ENCODE assay signal across 8 mouse cellular contexts in genomic region chr2:148731614-148732326, GRCm38 (mm10). TPM values are rescaled to one million over a fixed set of nuclear protein-coding genes. Genes with fewer than 3 reads are reported as not detected.
DNase-seq lines count a peak whose midpoint lies in the region; ATAC-seq lines count a peak whose summit lies in the region.

No protein-coding gene starts in this region.

- WGBS in intestine, embryonic 14.5 days = under 1% methylated on average over 35 of the region's 35 CpGs
- 3% methylated on average over 35 of the region's 35 CpGs for WGBS in liver, embryonic 12.5 days (ENCODE audit: insufficient replicate concordance)

- H3K36me3 ChIP-seq in intestine, embryonic 14.5 days (ENCODE audit: control insufficient read depth, insufficient read depth, low read length) = no peaks in the 10 kb centered on the region
- no peaks in the 10 kb centered on the region for H3K36me3 ChIP-seq in liver, embryonic 12.5 days

- peak; percentile 10 for DNase-seq in urinary bladder, postnatal 14 days (ENCODE audit: low spot score)
- no peak for DNase-seq in urinary bladder, postnatal 10 days (ENCODE audit: low spot score)
- peak; percentile 79 for DNase-seq in cerebellum, adult 9-11 months
- DNase-seq in gastrocnemius, postnatal 10 days = peak; percentile 42
- peak; percentile 74 for DNase-seq in intestine, embryonic 14.5 days (ENCODE audit: low spot score)
- DNase-seq in neural tube, embryonic 10.5 days (ENCODE audit: extremely low spot score, low spot score) = peak; percentile 46
- no peak for DNase-seq in spleen, adult 12 weeks (ENCODE audit: low spot score)

- peaks cover 3% of the 10 kb centered on the region; the same call in 1 of the 2 replicates for H3K9me3 ChIP-seq in intestine, embryonic 14.5 days (ENCODE audit: control insufficient read depth, low read length)
- H3K9me3 ChIP-seq in liver, embryonic 12.5 days (replicated peaks) = no peaks in the 10 kb centered on the region

- peaks cover 3% of the 10 kb centered on the region; the same call in 1 of the 2 replicates for H3K4me1 ChIP-seq in intestine, embryonic 14.5 days (replicated peaks; ENCODE audit: control insufficient read depth, insufficient read depth, low read length)
- H3K4me1 ChIP-seq in liver, embryonic 12.5 days = peaks cover 12% of the 10 kb centered on the region

- no peaks in the 10 kb centered on the region for H3K27me3 ChIP-seq in intestine, embryonic 14.5 days (replicated peaks; ENCODE audit: control insufficient read depth, insufficient read depth, low read length)
- H3K27me3 ChIP-seq in liver, embryonic 12.5 days (replicated peaks) = no peaks in the 10 kb centered on the region

- H3K9ac ChIP-seq in intestine, embryonic 14.5 days (ENCODE audit: low read length) = peak overlapping the region; percentile 69
- peak overlapping the region; percentile 65 for H3K9ac ChIP-seq in liver, embryonic 12.5 days

- H3K27ac ChIP-seq in intestine, embryonic 14.5 days (ENCODE audit: low read depth) = no peak overlapping the region
- no peak overlapping the region for H3K27ac ChIP-seq in liver, embryonic 12.5 days

- ATAC-seq in intestine, embryonic 14.5 days (replicated peaks; ENCODE audit: low FRiP score, low TSS enrichment, low read depth) = peak; percentile 77
- ATAC-seq in liver, embryonic 12.5 days = peak; percentile 66

- H3K4me3 ChIP-seq in intestine, embryonic 14.5 days (ENCODE audit: low read depth, low read length) = peak overlapping the region; percentile 63
- H3K4me3 ChIP-seq in liver, embryonic 12.5 days = peak overlapping the region; percentile 67

- H3K4me2 ChIP-seq in intestine, embryonic 14.5 days (ENCODE audit: low read length) = peak overlapping the region; percentile 80
- peak overlapping the region; percentile 80 for H3K4me2 ChIP-seq in liver, embryonic 12.5 days

RNA-seq across cellular contexts. Expression of gene Napb, which starts 0.5 kb away (rescaled TPM):
- 1 to 10 TPM; 4.0 to 7.8 TPM for total RNA-seq in gastrocnemius, postnatal 10 days (2021)
- 5.5 and 7.6 TPM in 2 replicates for polyA plus RNA-seq in intestine, embryonic 14.5 days (2014; fragmentation: Nextera tagmentation; extraction: Ambion mirVana)
- 0.56 and 0.62 TPM in 2 replicates for polyA plus RNA-seq in liver, embryonic 12.5 days (2016; fragmentation: Nextera tagmentation; extraction: Ambion mirVana)

RNA-seq across cellular contexts. Expression of gene Cstl1, which starts 18.4 kb away (rescaled TPM):
- total RNA-seq in gastrocnemius, postnatal 10 days (2021) = not detected
- polyA plus RNA-seq in intestine, embryonic 14.5 days (2014; fragmentation: Nextera tagmentation; extraction: Ambion mirVana) = not detected in 2 replicates
- polyA plus RNA-seq in liver, embryonic 12.5 days (2016; fragmentation: Nextera tagmentation; extraction: Ambion mirVana) = not detected in 2 replicates

RNA-seq across cellular contexts. Expression of gene Cst11, which starts 39.5 kb away (rescaled TPM):
- total RNA-seq in gastrocnemius, postnatal 10 days (2021) = not detected
- not detected in 2 replicates for polyA plus RNA-seq in intestine, embryonic 14.5 days (2014; fragmentation: Nextera tagmentation; extraction: Ambion mirVana)
- polyA plus RNA-seq in liver, embryonic 12.5 days (2016; fragmentation: Nextera tagmentation; extraction: Ambion mirVana) = not detected in 2 replicates

RNA-seq across cellular contexts. Expression of gene 8030411F24Rik, which starts 50.0 kb away (rescaled TPM):
- total RNA-seq in gastrocnemius, postnatal 10 days (2021) = not detected
- polyA plus RNA-seq in intestine, embryonic 14.5 days (2014; fragmentation: Nextera tagmentation; extraction: Ambion mirVana) = not detected in 2 replicates
- polyA plus RNA-seq in liver, embryonic 12.5 days (2016; fragmentation: Nextera tagmentation; extraction: Ambion mirVana) = not detected in 2 replicates

RNA-seq across cellular contexts. Expression of gene Gzf1, which starts 50.9 kb away (rescaled TPM):
- total RNA-seq in gastrocnemius, postnatal 10 days (2021) = 10 to 100 TPM; 13.0 to 13.6 TPM
- 17.9 and 21.6 TPM in 2 replicates for polyA plus RNA-seq in intestine, embryonic 14.5 days (2014; fragmentation: Nextera tagmentation; extraction: Ambion mirVana)
- 9.4 and 10.1 TPM in 2 replicates for polyA plus RNA-seq in liver, embryonic 12.5 days (2016; fragmentation: Nextera tagmentation; extraction: Ambion mirVana)

Comparison
In these comparisons a context has a peak if more than half of its experiments do, and no peak if none do; other contexts are left out.
1. DNase-seq: peak in urinary bladder, postnatal 14 days (single experiment), cerebellum, adult 9-11 months (single experiment), gastrocnemius, postnatal 10 days (single experiment), intestine, embryonic 14.5 days (single experiment) and neural tube, embryonic 10.5 days (single experiment); none in urinary bladder, postnatal 10 days (single experiment) and spleen, adult 12 weeks (single experiment).